Mouse (Mus musculus) liver, adult 2 months (tissue): ENCODE measurements around the gene Cd79b.

Source experiments
- CTCF ChIP-seq: fragments of 200-500 bp; IDR thresholded peaks from 2 replicates; pipeline ENCODE4 v1.5.1; 2011; ENCODE audit warnings: low read depth, low read length, control low read depth
- POLR2A ChIP-seq: fragments of 200-500 bp; IDR thresholded peaks from 2 replicates; pipeline ENCODE4 v1.6.1; 2011; ENCODE audit warnings: low read length, control low read depth; ENCODE audit not compliant: insufficient read depth; ENCODE audit errors: extremely low read depth

DNA sequence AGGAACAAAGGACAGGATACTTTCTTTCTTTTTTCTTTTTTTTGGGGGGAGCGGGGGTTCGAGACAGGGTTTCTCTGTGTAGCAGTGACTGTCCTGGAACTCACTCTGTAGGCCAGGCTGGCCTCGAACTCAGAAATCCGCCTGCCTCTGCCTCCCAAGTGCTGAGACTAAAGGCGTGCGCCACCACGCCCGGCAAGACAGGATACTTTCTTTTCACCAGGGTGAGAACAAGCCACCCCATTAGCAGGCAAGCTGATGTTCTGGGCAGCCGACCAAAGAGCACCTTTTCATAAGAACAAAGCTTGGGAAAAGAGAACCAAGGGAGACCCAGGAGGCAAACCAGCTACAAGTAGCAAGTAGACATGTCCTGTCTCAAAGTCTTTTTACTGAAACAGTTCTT, 7.8 kb downstream of the Cd79b start:
- TF ChIP-seq CTCF (no peak), POLR2A (no peak)
